ENCODE assay signal across 18 mouse cellular contexts in genomic region chr2:140530214-140530613, GRCm38 (mm10).
DNase-seq lines count a peak whose midpoint lies in the region; ATAC-seq and TF ChIP-seq lines count a peak whose summit lies in the region.
"Had no signal": no experiment of that assay in that cellular context is flagged by ENCODE, and none has a peak within 500 bp of the region (broad histone marks: within the 10 kb centered on the region; RNA-seq: fewer than 3 reads in every experiment).

No protein-coding gene starts in this region.

- H3K79me2 ChIP-seq in heart, adult 2 months (replicated peaks; ENCODE audit: control insufficient read depth, insufficient read depth, low read length), result no peaks in the 10 kb centered on the region

- no peak overlapping the region for H3K4me2 ChIP-seq in heart, embryonic 12.5 days
- H3K4me2 ChIP-seq in midbrain, embryonic 14.5 days (ENCODE audit: low read length), result no peak overlapping the region
- H3K4me2 ChIP-seq: heart, embryonic 13.5 days; liver, embryonic 11.5 days; lung, embryonic 15.5 days had no signal

- no peak for TF ChIP-seq POLR2A in heart, adult 2 months (IDR thresholded peaks at IDR 0.05; ENCODE audit: insufficient read depth, low read depth, low read length)

- no peak overlapping the region for H3K4me3 ChIP-seq in heart, adult 2 months
- no peak overlapping the region for H3K4me3 ChIP-seq in heart, embryonic 12.5 days
- no peak overlapping the region for H3K4me3 ChIP-seq in midbrain, embryonic 14.5 days (replicated peaks; ENCODE audit: low read depth, low read length)
- no peak overlapping the region for H3K4me3 ChIP-seq in midbrain, embryonic 10.5 days
- H3K4me3 ChIP-seq: heart, embryonic 13.5 days; lung, embryonic 15.5 days; megakaryocyte, embryonic 14.5 days had no signal

- DNase-seq in cerebellum, adult 9-10 months, result peak; percentile 15
- no peak for DNase-seq in cerebellum, postnatal 4 days (ENCODE audit: low spot score in 2 of 2)
- DNase-seq in heart, adult 2 months, result no peak
- DNase-seq in midbrain, embryonic 14.5 days, result peak; percentile 16
- no peak for DNase-seq in midbrain, embryonic 10.5 days (ENCODE audit: low spot score)
- DNase-seq in embryo, embryonic 10.5 days (ENCODE audit: low spot score), result peak; percentile 15
- DNase-seq in urinary bladder, postnatal 25 days (ENCODE audit: low spot score), result no peak
- DNase-seq: adrenal gland, adult 2 months; B cell, adult 2 months; heart, postnatal 4 days; spleen, adult 18-20 months; thymus, postnatal 25 days had no signal

- no peak overlapping the region for H3K9ac ChIP-seq in heart, adult 2 months (ENCODE audit: low read depth, low read length)
- H3K9ac ChIP-seq in heart, embryonic 12.5 days, result no peak overlapping the region
- H3K9ac ChIP-seq in midbrain, embryonic 14.5 days (replicated peaks; ENCODE audit: low read length), result no peak overlapping the region
- H3K9ac ChIP-seq: heart, embryonic 13.5 days; lung, embryonic 15.5 days had no signal

- WGBS in heart, adult 2 months, result 57% methylated on average over 2 of the region's 2 CpGs
- 58% methylated on average over 2 of the region's 2 CpGs for WGBS in heart, embryonic 12.5 days
- 68% methylated on average over 2 of the region's 2 CpGs for WGBS in midbrain, embryonic 14.5 days
- 63% methylated on average over 2 of the region's 2 CpGs for WGBS in midbrain, embryonic 10.5 days

- no peaks in the 10 kb centered on the region for H3K4me1 ChIP-seq in heart, adult 2 months (ENCODE audit: control insufficient read depth, insufficient read depth, low read length)
- H3K4me1 ChIP-seq in heart, embryonic 12.5 days (replicated peaks), result no peaks in the 10 kb centered on the region
- H3K4me1 ChIP-seq in midbrain, embryonic 14.5 days (ENCODE audit: control insufficient read depth, insufficient read depth, low read length), result 0 out of 2 replicates have a peak, but pooled peaks cover 6% of the 10 kb centered on the region
- H3K4me1 ChIP-seq in midbrain, embryonic 10.5 days, result peaks cover 19% of the 10 kb centered on the region
- H3K4me1 ChIP-seq: heart, embryonic 13.5 days; lung, embryonic 15.5 days; megakaryocyte, embryonic 14.5 days had no signal

- no peaks in the 10 kb centered on the region for H3K27me3 ChIP-seq in heart, adult 2 months (ENCODE audit: control insufficient read depth, insufficient read depth, low read length)
- no peaks in the 10 kb centered on the region for H3K27me3 ChIP-seq in heart, embryonic 12.5 days (replicated peaks)
- H3K27me3 ChIP-seq in midbrain, embryonic 14.5 days (ENCODE audit: control insufficient read depth, insufficient read depth, low read length), result no peaks in the 10 kb centered on the region
- no peaks in the 10 kb centered on the region for H3K27me3 ChIP-seq in midbrain, embryonic 10.5 days (ENCODE audit: low read depth, poor library complexity, severe bottlenecking)
- H3K27me3 ChIP-seq: heart, embryonic 13.5 days; lung, embryonic 15.5 days; megakaryocyte, embryonic 14.5 days had no signal

- TF ChIP-seq EP300 in heart, adult 2 months (IDR thresholded peaks at IDR 0.05; ENCODE audit: insufficient read depth, low read depth, low read length), result no peak

- H3K27ac ChIP-seq in heart, adult 2 months, result no peak overlapping the region
- no peak overlapping the region for H3K27ac ChIP-seq in heart, embryonic 12.5 days (ENCODE audit: poor library complexity, severe bottlenecking)
- no peak overlapping the region for H3K27ac ChIP-seq in midbrain, embryonic 14.5 days (replicated peaks; ENCODE audit: low read depth, low read length)
- no peak overlapping the region for H3K27ac ChIP-seq in midbrain, embryonic 10.5 days (replicated peaks)
- H3K27ac ChIP-seq: heart, embryonic 13.5 days; lung, embryonic 15.5 days had no signal

- H3K9me3 ChIP-seq in heart, embryonic 12.5 days (replicated peaks), result no peaks in the 10 kb centered on the region
- no peaks in the 10 kb centered on the region for H3K9me3 ChIP-seq in midbrain, embryonic 14.5 days (ENCODE audit: control insufficient read depth, low read length)
- no peaks in the 10 kb centered on the region for H3K9me3 ChIP-seq in midbrain, embryonic 10.5 days (replicated peaks)
- H3K9me3 ChIP-seq: heart, embryonic 13.5 days; lung, embryonic 15.5 days; megakaryocyte, embryonic 14.5 days had no signal

- no peaks in the 10 kb centered on the region for H3K36me3 ChIP-seq in heart, adult 2 months (ENCODE audit: control insufficient read depth, insufficient read depth, low read length)
- H3K36me3 ChIP-seq in heart, embryonic 12.5 days, result no peaks in the 10 kb centered on the region
- no peaks in the 10 kb centered on the region for H3K36me3 ChIP-seq in midbrain, embryonic 14.5 days (ENCODE audit: control insufficient read depth, insufficient read depth, low read length)
- H3K36me3 ChIP-seq in midbrain, embryonic 10.5 days, result no peaks in the 10 kb centered on the region
- H3K36me3 ChIP-seq: heart, embryonic 13.5 days; lung, embryonic 15.5 days had no signal

- no peak for ATAC-seq in heart, embryonic 12.5 days (ENCODE audit: insufficient number of reproducible peaks, low FRiP score)
- ATAC-seq in midbrain, embryonic 14.5 days (ENCODE audit: low FRiP score, low TSS enrichment), result no peak
- ATAC-seq: forebrain, embryonic 16.5 days had no signal

- intact Hi-C loops in heart, adult 2 months (cut with DNase I), result no loop called here

- TF ChIP-seq CTCF in heart, adult 2 months (IDR thresholded peaks at IDR 0.05), result 0 out of 2 replicates have a peak, but pooled peaks have one; percentile 11

Comparison
In these comparisons a context has a peak if more than half of its experiments do, and no peak if none do; other contexts are left out.
1. DNase-seq: peak in cerebellum, adult 9-10 months (single experiment), midbrain, embryonic 14.5 days (single experiment) and embryo, embryonic 10.5 days (single experiment); none in cerebellum, postnatal 4 days (0 of 2), heart, adult 2 months (0 of 2), midbrain, embryonic 10.5 days (single experiment) and urinary bladder, postnatal 25 days (single experiment).